Comparison of ENCODE assay signal across 14 mouse cellular contexts in the genomic region with DNA sequence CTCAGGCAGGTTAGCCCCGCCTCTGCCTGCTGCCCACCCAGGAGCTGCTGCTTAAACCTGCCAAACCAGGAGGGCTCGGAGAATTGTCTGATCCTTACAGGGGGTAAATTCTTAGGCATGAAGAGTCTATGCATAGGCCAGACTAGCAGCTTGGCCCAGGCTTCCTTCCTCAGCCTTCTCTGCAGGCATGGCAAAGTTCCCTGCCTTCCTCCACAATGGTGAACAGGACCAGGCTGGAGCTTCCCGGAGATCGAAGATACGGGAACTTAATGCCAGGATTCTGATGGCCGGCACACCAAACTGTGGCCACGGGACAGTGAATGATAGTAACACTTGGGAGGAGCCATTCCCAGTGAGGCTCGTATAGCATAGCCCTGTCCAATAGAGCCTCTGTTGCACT. TPM values are rescaled to one million over a fixed set of nuclear protein-coding genes. Genes with fewer than 3 reads are reported as not detected.
A peak's percentile ranks its signal among the peaks of the same experiment; 100 is the strongest.
DNase-seq lines count a peak whose midpoint lies in the region; ATAC-seq and TF ChIP-seq lines count a peak whose summit lies in the region.
"Had no signal": no experiment of that assay in that cellular context is flagged by ENCODE, and none has a peak within 500 bp of the region (broad histone marks: within the 10 kb centered on the region; RNA-seq: fewer than 3 reads in every experiment).

No protein-coding gene starts in this region.

- H3K4me2 ChIP-seq in forebrain, embryonic 12.5 days: no peak overlapping the region
- peak overlapping the region; percentile 38; the same call in 1 of the 2 replicates for H3K4me2 ChIP-seq in embryonic facial prominence, embryonic 14.5 days (ENCODE audit: low read depth, low read length)
- H3K4me2 ChIP-seq in liver, embryonic 16.5 days (ENCODE audit: low read depth, low read length): peak overlapping the region; percentile 56
- H3K4me2 ChIP-seq in midbrain, embryonic 14.5 days (ENCODE audit: low read length): no peak overlapping the region

- peaks cover 9% of the 10 kb centered on the region; the same call in 1 of the 2 replicates for H3K79me2 ChIP-seq in liver, adult 2 months (ENCODE audit: control insufficient read depth, insufficient read depth, low read length)

- H3K27ac ChIP-seq in forebrain, embryonic 10.5 days: peak overlapping the region; percentile 66
- no peak overlapping the region for H3K27ac ChIP-seq in forebrain, embryonic 12.5 days
- no peak overlapping the region for H3K27ac ChIP-seq in liver, adult 2 months (replicated peaks; ENCODE audit: insufficient read depth, low read depth, low read length)
- 0 out of 2 replicates have a peak overlapping the region, but pooled peaks have one; percentile 2 for H3K27ac ChIP-seq in embryonic facial prominence, embryonic 14.5 days (replicated peaks; ENCODE audit: low read depth, low read length)
- no peak overlapping the region; the same call in 1 of the 2 replicates for H3K27ac ChIP-seq in liver, embryonic 16.5 days (ENCODE audit: low read length)
- H3K27ac ChIP-seq in midbrain, embryonic 14.5 days (replicated peaks; ENCODE audit: low read depth, low read length): no peak overlapping the region

- no peaks in the 10 kb centered on the region for H3K9me3 ChIP-seq in forebrain, embryonic 10.5 days
- no peaks in the 10 kb centered on the region for H3K9me3 ChIP-seq in forebrain, embryonic 12.5 days
- H3K9me3 ChIP-seq in embryonic facial prominence, embryonic 14.5 days (ENCODE audit: control insufficient read depth, low read length): no peaks in the 10 kb centered on the region
- no peaks in the 10 kb centered on the region for H3K9me3 ChIP-seq in liver, embryonic 16.5 days (replicated peaks; ENCODE audit: control insufficient read depth, low read length)
- H3K9me3 ChIP-seq in midbrain, embryonic 14.5 days (ENCODE audit: control insufficient read depth, low read length): no peaks in the 10 kb centered on the region
- H3K9me3 ChIP-seq: G1E; stomach, embryonic 15.5 days had no signal

- peaks cover 36% of the 10 kb centered on the region for H3K36me3 ChIP-seq in forebrain, embryonic 10.5 days (replicated peaks)
- peaks cover 22% of the 10 kb centered on the region for H3K36me3 ChIP-seq in forebrain, embryonic 12.5 days (replicated peaks)
- H3K36me3 ChIP-seq in liver, adult 2 months (ENCODE audit: control insufficient read depth, insufficient read depth, low read length): peaks cover 24% of the 10 kb centered on the region
- H3K36me3 ChIP-seq in embryonic facial prominence, embryonic 14.5 days (ENCODE audit: control insufficient read depth, insufficient read depth, low read length): peaks cover 40% of the 10 kb centered on the region
- H3K36me3 ChIP-seq in liver, embryonic 16.5 days (ENCODE audit: control insufficient read depth, insufficient read depth): peaks cover 37% of the 10 kb centered on the region
- H3K36me3 ChIP-seq in midbrain, embryonic 14.5 days (ENCODE audit: control insufficient read depth, insufficient read depth, low read length): peaks cover 33% of the 10 kb centered on the region

- no peak for ATAC-seq in forebrain, embryonic 12.5 days (ENCODE audit: low FRiP score)
- ATAC-seq in embryonic facial prominence, embryonic 14.5 days (ENCODE audit: low read depth): no peak
- ATAC-seq in liver, embryonic 16.5 days (ENCODE audit: low read depth): no peak
- no peak for ATAC-seq in midbrain, embryonic 14.5 days (ENCODE audit: low FRiP score, low TSS enrichment)
- ATAC-seq: forebrain, embryonic 16.5 days had no signal

- DNase-seq in forebrain, embryonic 10.5 days (ENCODE audit: extremely low spot score, low spot score): no peak
- peak; percentile 47 for DNase-seq in liver, adult 2 months (ENCODE audit: extremely low read depth, low read depth, low spot score)
- no peak for DNase-seq in liver
- no peak for DNase-seq in embryonic facial prominence, embryonic 14.5 days (ENCODE audit: low spot score)
- no peak for DNase-seq in B cell, adult 2 months
- no peak for DNase-seq in midbrain, embryonic 14.5 days
- DNase-seq: gastrocnemius, postnatal 10 days; heart, postnatal 4 days; kidney, postnatal 10 days had no signal

- H3K4me1 ChIP-seq in forebrain, embryonic 10.5 days: peaks cover 46% of the 10 kb centered on the region
- peaks cover 29% of the 10 kb centered on the region for H3K4me1 ChIP-seq in forebrain, embryonic 12.5 days
- peaks cover 19% of the 10 kb centered on the region for H3K4me1 ChIP-seq in liver, adult 2 months (ENCODE audit: control insufficient read depth, insufficient read depth, low read length)
- H3K4me1 ChIP-seq in embryonic facial prominence, embryonic 14.5 days (ENCODE audit: control insufficient read depth, insufficient read depth, low read length): peaks cover 39% of the 10 kb centered on the region
- H3K4me1 ChIP-seq in liver, embryonic 16.5 days (ENCODE audit: control insufficient read depth, low read depth, low read length): peaks cover 34% of the 10 kb centered on the region
- H3K4me1 ChIP-seq in midbrain, embryonic 14.5 days (ENCODE audit: control insufficient read depth, insufficient read depth, low read length): peaks cover 19% of the 10 kb centered on the region; the same call in 1 of the 2 replicates

- no peak overlapping the region for H3K4me3 ChIP-seq in forebrain, embryonic 10.5 days
- H3K4me3 ChIP-seq in forebrain, embryonic 12.5 days (replicated peaks): no peak overlapping the region
- H3K4me3 ChIP-seq in liver, adult 2 months (ENCODE audit: insufficient read depth, low read depth, low read length): no peak overlapping the region
- no peak overlapping the region for H3K4me3 ChIP-seq in embryonic facial prominence, embryonic 14.5 days (ENCODE audit: low read depth, low read length)
- no peak overlapping the region; the same call in 1 of the 2 replicates for H3K4me3 ChIP-seq in liver, embryonic 16.5 days (ENCODE audit: low read depth, low read length)
- H3K4me3 ChIP-seq in midbrain, embryonic 14.5 days (replicated peaks; ENCODE audit: low read depth, low read length): no peak overlapping the region
- H3K4me3 ChIP-seq: stomach, embryonic 15.5 days had no signal

- no peak for TF ChIP-seq POLR2A in liver, adult 2 months (IDR thresholded peaks at IDR 0.05; ENCODE audit: extremely low read depth, insufficient read depth, low read length)

- 77% methylated on average over 8 of the region's 8 CpGs for WGBS in forebrain, embryonic 10.5 days
- 80% methylated on average over 8 of the region's 8 CpGs for WGBS in forebrain, embryonic 12.5 days
- WGBS in liver, adult 2 months: 69% methylated on average over 8 of the region's 8 CpGs
- 79% methylated on average over 8 of the region's 8 CpGs for WGBS in embryonic facial prominence, embryonic 14.5 days
- 74% methylated on average over 8 of the region's 8 CpGs for WGBS in liver, embryonic 16.5 days (ENCODE audit: insufficient replicate concordance)
- 78% methylated on average over 8 of the region's 8 CpGs for WGBS in midbrain, embryonic 14.5 days

- no peaks in the 10 kb centered on the region for H3K27me3 ChIP-seq in forebrain, embryonic 10.5 days (ENCODE audit: poor library complexity, severe bottlenecking)
- no peaks in the 10 kb centered on the region for H3K27me3 ChIP-seq in forebrain, embryonic 12.5 days
- no peaks in the 10 kb centered on the region for H3K27me3 ChIP-seq in liver, adult 2 months (ENCODE audit: control insufficient read depth, insufficient read depth, low read length)
- no peaks in the 10 kb centered on the region for H3K27me3 ChIP-seq in embryonic facial prominence, embryonic 14.5 days (replicated peaks; ENCODE audit: control insufficient read depth, insufficient read depth, low read length)
- H3K27me3 ChIP-seq in liver, embryonic 16.5 days (ENCODE audit: control insufficient read depth, insufficient read depth, low read depth, low read length): no peaks in the 10 kb centered on the region
- no peaks in the 10 kb centered on the region for H3K27me3 ChIP-seq in midbrain, embryonic 14.5 days (ENCODE audit: control insufficient read depth, insufficient read depth, low read length)
- H3K27me3 ChIP-seq: stomach, embryonic 15.5 days had no signal

- no peak for TF ChIP-seq CTCF in liver, adult 2 months (IDR thresholded peaks at IDR 0.05; ENCODE audit: low read depth, low read length)

- H3K9ac ChIP-seq in forebrain, embryonic 12.5 days: no peak overlapping the region
- H3K9ac ChIP-seq in liver, adult 2 months (ENCODE audit: low read depth, low read length): no peak overlapping the region
- H3K9ac ChIP-seq in embryonic facial prominence, embryonic 14.5 days (ENCODE audit: low read depth, low read length): no peak overlapping the region
- H3K9ac ChIP-seq in liver, embryonic 16.5 days (ENCODE audit: low read depth, low read length): no peak overlapping the region
- H3K9ac ChIP-seq in midbrain, embryonic 14.5 days (replicated peaks; ENCODE audit: low read length): no peak overlapping the region
- H3K9ac ChIP-seq: stomach, embryonic 15.5 days had no signal

RNA-seq across cellular contexts. Expression of a gene that starts 30.4 kb away (rescaled TPM):
- 10.7 and 11.7 TPM in 2 replicates for polyA plus RNA-seq in forebrain, embryonic 10.5 days (2016; fragmentation: Nextera tagmentation; extraction: Ambion mirVana)
- 11.8 and 15.1 TPM in 2 replicates for polyA plus RNA-seq in forebrain, embryonic 12.5 days (2016; fragmentation: Nextera tagmentation; extraction: Ambion mirVana)
- 7.6 and 11.5 TPM in 2 replicates for total RNA-seq in liver, adult 2 months (2014; rRNA removed)
- polyA plus RNA-seq in liver, adult 2 months (2012; rRNA removed): 51.9 and 78.1 TPM in 2 replicates
- 24.8 and 26.7 TPM in 2 replicates for polyA plus RNA-seq in embryonic facial prominence, embryonic 14.5 days (2014; fragmentation: Nextera tagmentation; extraction: Ambion mirVana)
- 21.5 and 24.2 TPM in 2 replicates for polyA plus RNA-seq in liver, embryonic 16.5 days (2015; fragmentation: Nextera tagmentation; extraction: Ambion mirVana)
- 10.4 and 12.2 TPM in 2 replicates for polyA plus RNA-seq in midbrain, embryonic 14.5 days (2014; fragmentation: Nextera tagmentation; extraction: Ambion mirVana)

RNA-seq across cellular contexts. Expression of a gene that starts 30.8 kb away (rescaled TPM):
- polyA plus RNA-seq in forebrain, embryonic 10.5 days (2016; fragmentation: Nextera tagmentation; extraction: Ambion mirVana): 0.37 and 0.84 TPM in 2 replicates
- 1.3 and 1.4 TPM in 2 replicates for polyA plus RNA-seq in forebrain, embryonic 12.5 days (2016; fragmentation: Nextera tagmentation; extraction: Ambion mirVana)
- 0.09 TPM in 1 of 2 replicates, not detected in the other for total RNA-seq in liver, adult 2 months (2014; rRNA removed)
- polyA plus RNA-seq in liver, adult 2 months (2012; rRNA removed): 0.15 and 0.22 TPM in 2 replicates
- 0.60 and 1.7 TPM in 2 replicates for polyA plus RNA-seq in embryonic facial prominence, embryonic 14.5 days (2014; fragmentation: Nextera tagmentation; extraction: Ambion mirVana)
- 1.2 TPM in 2 replicates for polyA plus RNA-seq in liver, embryonic 16.5 days (2015; fragmentation: Nextera tagmentation; extraction: Ambion mirVana)
- polyA plus RNA-seq in midbrain, embryonic 14.5 days (2014; fragmentation: Nextera tagmentation; extraction: Ambion mirVana): 1.4 and 1.7 TPM in 2 replicates
- total RNA-seq: heart, postnatal 4 days had no signal

RNA-seq across cellular contexts. Expression of a gene that starts 47.1 kb away (rescaled TPM):
- 3.7 and 4.4 TPM in 2 replicates for polyA plus RNA-seq in forebrain, embryonic 10.5 days (2016; fragmentation: Nextera tagmentation; extraction: Ambion mirVana)
- polyA plus RNA-seq in forebrain, embryonic 12.5 days (2016; fragmentation: Nextera tagmentation; extraction: Ambion mirVana): 2.3 and 2.8 TPM in 2 replicates
- total RNA-seq in liver, adult 2 months (2014; rRNA removed): 40.6 and 78.9 TPM in 2 replicates
- polyA plus RNA-seq in liver, adult 2 months (2012; rRNA removed): 47.6 and 52.4 TPM in 2 replicates
- 3.5 and 5.7 TPM in 2 replicates for polyA plus RNA-seq in embryonic facial prominence, embryonic 14.5 days (2014; fragmentation: Nextera tagmentation; extraction: Ambion mirVana)
- polyA plus RNA-seq in liver, embryonic 16.5 days (2015; fragmentation: Nextera tagmentation; extraction: Ambion mirVana): 9.2 TPM in 2 replicates
- polyA plus RNA-seq in midbrain, embryonic 14.5 days (2014; fragmentation: Nextera tagmentation; extraction: Ambion mirVana): 0.85 and 1.5 TPM in 2 replicates

RNA-seq across cellular contexts. Expression of a gene that starts 54.3 kb away (rescaled TPM):
- polyA plus RNA-seq in forebrain, embryonic 10.5 days (2016; fragmentation: Nextera tagmentation; extraction: Ambion mirVana): 16.5 and 17.8 TPM in 2 replicates
- 13.6 and 16.6 TPM in 2 replicates for polyA plus RNA-seq in forebrain, embryonic 12.5 days (2016; fragmentation: Nextera tagmentation; extraction: Ambion mirVana)
- 4.4 and 5.9 TPM in 2 replicates for total RNA-seq in liver, adult 2 months (2014; rRNA removed)
- polyA plus RNA-seq in liver, adult 2 months (2012; rRNA removed): 9.1 and 10.5 TPM in 2 replicates
- polyA plus RNA-seq in embryonic facial prominence, embryonic 14.5 days (2014; fragmentation: Nextera tagmentation; extraction: Ambion mirVana): 9.9 and 11.4 TPM in 2 replicates
- polyA plus RNA-seq in liver, embryonic 16.5 days (2015; fragmentation: Nextera tagmentation; extraction: Ambion mirVana): 3.6 and 3.7 TPM in 2 replicates
- polyA plus RNA-seq in midbrain, embryonic 14.5 days (2014; fragmentation: Nextera tagmentation; extraction: Ambion mirVana): 20.6 and 25.5 TPM in 2 replicates

RNA-seq across cellular contexts. Expression of a gene that starts 54.5 kb away (rescaled TPM):
- polyA plus RNA-seq in forebrain, embryonic 10.5 days (2016; fragmentation: Nextera tagmentation; extraction: Ambion mirVana): 63.3 and 64.1 TPM in 2 replicates
- 50.7 and 52.6 TPM in 2 replicates for polyA plus RNA-seq in forebrain, embryonic 12.5 days (2016; fragmentation: Nextera tagmentation; extraction: Ambion mirVana)
- 15.2 and 19.8 TPM in 2 replicates for total RNA-seq in liver, adult 2 months (2014; rRNA removed)
- 24.2 and 24.6 TPM in 2 replicates for polyA plus RNA-seq in liver, adult 2 months (2012; rRNA removed)
- polyA plus RNA-seq in embryonic facial prominence, embryonic 14.5 days (2014; fragmentation: Nextera tagmentation; extraction: Ambion mirVana): 28.2 and 36.4 TPM in 2 replicates
- polyA plus RNA-seq in liver, embryonic 16.5 days (2015; fragmentation: Nextera tagmentation; extraction: Ambion mirVana): 14.7 and 16.1 TPM in 2 replicates
- polyA plus RNA-seq in midbrain, embryonic 14.5 days (2014; fragmentation: Nextera tagmentation; extraction: Ambion mirVana): 29.4 and 31.9 TPM in 2 replicates

Comparison
In these comparisons a context has a peak if more than half of its experiments do, and no peak if none do; other contexts are left out.
1. H3K27ac ChIP-seq: peak in forebrain, embryonic 10.5 days (single experiment) and embryonic facial prominence, embryonic 14.5 days (single experiment); none in forebrain, embryonic 12.5 days (single experiment), liver, adult 2 months (single experiment), liver, embryonic 16.5 days (single experiment) and midbrain, embryonic 14.5 days (single experiment).
2. H3K4me2 ChIP-seq: peak in embryonic facial prominence, embryonic 14.5 days (single experiment) and liver, embryonic 16.5 days (single experiment); none in forebrain, embryonic 12.5 days (single experiment) and midbrain, embryonic 14.5 days (single experiment).